Mouse (Mus musculus) gastrocnemius, postnatal 14 days (tissue): ENCODE data around the gene Phf20. TPM values are rescaled to one million over a fixed set of nuclear protein-coding genes. Genes with fewer than 3 reads are reported as not detected.

Experiments used
- DNase-seq: peaks from one replicate; pipeline ENCODE4 v3.0.0; 2021; ENCODE audit warnings: mixed read lengths
- intact Hi-C: fragments of 180-260 bp; cut with DNase I; formaldehyde crosslinking; loops from one replicate; pipeline ENCODE4 v1.15.1; 2025; ENCODE audit warnings: low total_unique reads
- microRNA-seq, 2 experiments: library from miRNA; unstranded; fragments of <30 nt; microRNA quantifications; one replicate each; pipeline ENCODE4 v1.2.0; 2021
- total RNA-seq, 2 experiments: library from RNA; stranded (reverse); gene quantifications; 2 replicates each; pipeline ENCODE4 v1.2.3; 2021

Phf20 gene
- total RNA-seq, 2 experiments from 2014 or later, result 17.1 to 22.1 TPM

DNA sequence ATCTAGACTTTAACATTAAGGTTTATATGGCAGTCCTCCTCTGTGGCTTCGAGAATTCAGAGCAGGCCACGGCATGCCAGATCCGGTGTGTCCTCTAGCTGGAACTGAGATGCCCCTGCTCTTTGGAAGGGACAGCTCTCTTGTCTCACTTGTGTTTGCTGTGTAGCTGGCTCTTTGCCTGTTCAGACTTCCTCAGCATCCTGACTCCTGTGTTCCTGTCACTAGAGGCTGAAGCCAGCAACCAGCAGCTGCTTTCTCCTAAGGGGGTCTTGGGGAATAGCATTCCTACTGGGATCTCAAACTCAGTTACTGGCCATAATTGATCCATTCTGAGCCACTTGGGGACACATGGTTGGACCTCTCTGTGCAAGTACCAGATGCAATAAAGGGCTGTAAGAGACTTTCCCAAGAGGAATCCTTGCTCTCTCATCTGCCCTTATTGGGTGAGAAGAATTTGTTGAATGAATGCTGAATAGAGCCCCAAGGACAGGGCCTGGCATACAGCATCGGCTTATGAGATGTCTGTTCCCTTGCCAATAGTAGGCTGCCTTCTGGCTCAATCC lies 153.1 kb downstream of the Phf20 start:
- intact Hi-C loops, result loop anchor here (10.0 kb wide), 1 partner anchor 165 kb away; no protein-coding TSS in a partner anchor

DNA sequence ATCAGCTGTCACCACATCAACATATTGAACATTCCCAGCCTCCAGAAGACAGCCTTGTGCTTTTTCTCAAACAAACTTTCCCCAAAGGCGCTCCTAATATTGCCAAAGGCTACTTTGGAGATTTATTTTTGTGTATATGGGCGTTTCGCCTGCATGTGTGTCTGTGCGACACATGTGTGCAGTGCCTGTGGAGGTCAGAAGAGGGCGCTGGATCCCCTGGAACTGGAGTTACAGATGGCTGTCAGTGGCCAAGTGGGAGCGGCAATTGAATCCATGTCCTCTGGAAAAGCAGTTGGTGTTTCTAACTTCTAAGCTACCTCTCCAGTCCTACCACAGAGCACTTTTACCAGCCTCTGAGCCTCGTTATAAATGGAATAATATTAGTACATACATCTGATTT lies 155.0 kb downstream of the Phf20 start:
- intact Hi-C loops, result no loop called here
- DNase-seq, result no peak

More for the DNA sequence above, 153.1 kb downstream of the Phf20 start:
- no peak for DNase-seq

DNA sequence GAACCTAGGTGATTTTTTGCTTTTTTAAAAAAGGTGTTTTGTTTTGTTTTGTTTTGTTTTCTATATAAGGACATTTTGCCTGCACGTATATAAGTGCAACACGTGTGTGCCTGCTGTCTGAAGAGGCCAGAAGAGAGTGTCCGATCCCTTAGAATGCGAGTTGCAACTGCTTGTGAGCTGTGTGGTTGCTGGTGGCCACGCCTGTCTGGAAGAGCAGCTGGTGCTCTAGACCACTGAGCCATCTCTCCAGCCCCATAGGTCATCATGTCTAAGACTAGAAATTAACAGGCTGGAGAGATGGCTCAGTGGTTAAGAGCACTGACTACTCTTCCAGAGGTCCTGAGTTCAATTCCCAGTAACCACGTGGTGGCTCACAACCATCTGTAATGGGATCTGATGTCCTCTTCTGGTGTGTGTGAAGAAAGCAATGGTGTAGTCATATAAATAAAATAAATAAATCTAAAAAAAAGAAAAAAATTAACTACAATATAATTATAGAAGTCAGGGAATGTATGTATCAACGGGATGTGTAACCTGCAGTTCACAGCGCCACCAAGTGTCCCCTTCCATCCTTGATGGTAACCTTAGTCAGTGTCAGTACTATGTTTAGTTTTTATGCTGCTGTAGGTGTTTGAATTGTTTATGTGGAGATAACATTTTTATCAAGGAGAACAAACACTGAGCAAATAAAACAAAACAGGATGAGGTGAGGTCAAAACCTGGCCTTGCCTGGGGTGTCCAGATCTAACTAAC lies 156.3 kb downstream of the Phf20 start:
- intact Hi-C loops, result no loop called here
- DNase-seq, result no peak

DNA sequence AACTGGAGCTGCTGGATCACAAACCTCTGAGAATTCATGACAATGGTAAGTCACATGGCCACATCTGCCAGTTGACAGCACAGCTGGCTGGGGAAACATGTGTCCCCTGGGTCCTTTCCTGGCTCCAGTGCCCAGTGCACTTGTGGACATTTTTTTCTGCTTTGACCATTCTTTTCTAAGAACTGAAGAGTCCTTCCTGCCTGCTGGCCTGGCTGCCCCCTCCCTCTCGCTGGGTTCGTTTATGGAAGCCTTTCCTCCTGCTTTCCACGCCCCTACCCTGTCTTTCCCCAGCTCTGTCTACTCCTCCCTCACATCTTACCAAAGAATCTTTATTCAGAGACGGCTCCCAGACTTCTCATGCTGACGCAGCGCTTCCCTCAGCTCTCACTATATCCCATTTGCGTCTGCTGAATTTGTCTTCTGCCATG lies 157.0 kb downstream of the Phf20 start:
- DNase-seq, result peak; percentile 58
- intact Hi-C loops, result no loop called here

DNA sequence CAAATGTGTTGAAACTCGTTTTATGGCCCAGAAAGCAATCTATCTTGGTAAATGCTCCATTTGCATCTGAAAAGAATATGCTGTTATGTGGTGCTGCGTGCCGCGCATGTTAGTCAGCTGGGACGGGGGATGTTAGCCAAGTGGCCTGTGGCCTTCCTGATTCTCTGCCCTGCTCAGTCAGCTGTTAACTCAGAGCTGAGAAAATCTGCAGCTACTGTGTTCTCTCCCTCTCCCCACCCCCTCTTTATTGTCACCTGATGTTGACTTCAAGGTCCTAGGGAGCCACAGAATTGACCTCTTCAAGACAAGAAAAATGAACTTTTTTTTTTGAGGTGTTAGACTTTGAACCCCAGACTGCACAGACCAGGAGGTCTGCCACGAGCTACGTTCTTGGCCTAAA lies 159.8 kb downstream of the Phf20 start:
- peak; percentile 40 for DNase-seq
- intact Hi-C loops, result no loop called here

Small RNAs within 50 kb of the gene (microRNA-seq; reads per million reads assigned to microRNA genes)
- gene Gm22759, result 0 reads per million in 2 experiments

Other genes with a start within 250 kb of the Phf20 start
- gene Cep250, start 240.0 kb upstream of the Phf20 start, total RNA-seq, result 1 to 10 TPM; 5.5 to 5.6 TPM
- gene 6430550D23Rik, start 188.5 kb upstream of the Phf20 start, total RNA-seq, result under 1 TPM; 0.29 to 0.31 TPM
- gene Ergic3, start 188.4 kb upstream of the Phf20 start, total RNA-seq, result 10 to 100 TPM; 58.2 to 60.4 TPM
- not detected for gene Fer1l4, start 143.5 kb upstream of the Phf20 start, total RNA-seq
- gene Spag4, start 131.3 kb upstream of the Phf20 start, total RNA-seq, result under 1 TPM; 0.57 to 0.86 TPM
- 10 to 100 TPM; 11.3 to 16.0 TPM for gene Cpne1, start 84.5 kb upstream of the Phf20 start, total RNA-seq
- 1 to 10 TPM; 8.2 to 8.3 TPM for gene Rbm12, start 84.5 kb upstream of the Phf20 start, total RNA-seq
- 1 to 10 TPM; 4.4 to 9.5 TPM for gene Gm28036, start 69.4 kb upstream of the Phf20 start, total RNA-seq
- gene Romo1, start 52.4 kb upstream of the Phf20 start, total RNA-seq, result 100 to 1,000 TPM; 216 to 217 TPM
- gene Nfs1, start 52.3 kb upstream of the Phf20 start, total RNA-seq, result 10 to 100 TPM; 53.6 to 65.4 TPM
- 100 to 1,000 TPM in 1 of 2 experiments, 10 to 100 TPM in 1; 99.7 to 123 TPM for gene Rbm39, start 16.2 kb upstream of the Phf20 start, total RNA-seq
- gene Cnbd2, start 115.8 kb downstream of the Phf20 start, total RNA-seq, result 1 to 10 TPM; 1.4 to 2.1 TPM
- gene Scand1, start 116.2 kb downstream of the Phf20 start, total RNA-seq, result 10 to 100 TPM; 61.1 to 65.0 TPM
- 10 to 100 TPM in 1 of 2 experiments, 1 to 10 TPM in 1; 8.0 to 11.8 TPM for gene Epb41l1, start 224.4 kb downstream of the Phf20 start, total RNA-seq